Mouse (Mus musculus) embryo, embryonic 10 days (tissue): ENCODE results near the gene Lep.

Experiments used
- DNase-seq: peaks from one replicate; pipeline ENCODE4 v3.0.0-alpha.2; 2015; ENCODE audit warnings: low spot score

Lep gene

GRCm38 (mm10) chr6:29117417-29118104 is 57.5 kb downstream of the Lep start:
- no peak for DNase-seq

- DNase-seq = no peak
These were observed 58.2 kb downstream of the Lep start for GRCm38 (mm10) chr6:29118231-29118630.

- no peak for DNase-seq
These were observed 58.9 kb downstream of the Lep start for GRCm38 (mm10) chr6:29118963-29119362.

- DNase-seq = no peak
These were observed 60.0 kb downstream of the Lep start for GRCm38 (mm10) chr6:29119990-29120389.
